Mouse (Mus musculus) kidney, embryonic 15.5 days (tissue): ENCODE results near the gene Gm10447. TPM values are rescaled to one million over a fixed set of nuclear protein-coding genes. Genes with fewer than 3 reads are reported as not detected.

Experiments used
- ATAC-seq: fragments of 200-750 bp; cut with Nextera tagmentation; replicated peaks from 2 replicates; pipeline ENCODE4 v1.8.0; 2017; ENCODE audit warnings: moderate TSS enrichment; ENCODE audit not compliant: low FRiP score
- H3K27ac ChIP-seq: fragments of 300-500 bp; sonication (generic); 2 replicates; pipeline ENCODE4 v1.5.1; 2015; ENCODE audit warnings: mild to moderate bottlenecking, inconsistent platforms
- H3K27me3 ChIP-seq: fragments of 300-500 bp; sonication (generic); 2 replicates; pipeline ENCODE4 v1.6.1; 2015; ENCODE audit warnings: inconsistent platforms
- H3K36me3 ChIP-seq: fragments of 300-500 bp; sonication (generic); 2 replicates; pipeline ENCODE4 v1.6.1; 2015; ENCODE audit warnings: inconsistent platforms
- H3K4me1 ChIP-seq: fragments of 300-500 bp; sonication (generic); 2 replicates; pipeline ENCODE4 v1.6.1; 2015; ENCODE audit warnings: inconsistent platforms
- H3K4me2 ChIP-seq: fragments of 300-500 bp; sonication (generic); 2 replicates; pipeline ENCODE4 v1.6.1; 2015; ENCODE audit warnings: moderate library complexity, mild to moderate bottlenecking, inconsistent platforms
- H3K4me3 ChIP-seq: fragments of 300-500 bp; sonication (generic); replicated peaks from 2 replicates; pipeline ENCODE4 v1.5.1; 2015; ENCODE audit warnings: mild to moderate bottlenecking, inconsistent platforms
- H3K9ac ChIP-seq: fragments of 300-500 bp; sonication (generic); 2 replicates; pipeline ENCODE4 v1.6.1; 2015; ENCODE audit warnings: mild to moderate bottlenecking, inconsistent platforms
- H3K9me3 ChIP-seq: fragments of 300-500 bp; sonication (generic); replicated peaks from 2 replicates; pipeline ENCODE4 v1.6.1; 2016; ENCODE audit warnings: inconsistent platforms
- WGBS: fragments of 180-500 bp; shearing (Covaris S2); methylation state at CpG from one replicate; pipeline ENCODE4 v1.1.7; 2015; ENCODE audit warnings: mixed read lengths; 5-methylcytosine and 5-hydroxymethylcytosine counted together
- polyA plus RNA-seq: library from polyadenylated mRNA; unstranded; fragments of >200 nt; fragmentation: Nextera tagmentation; extraction: Ambion mirVana; gene quantifications from 2 replicates; pipeline ENCODE4 v1.2.1, GENCODE M21; 2015

Gene Gm10447
- polyA plus RNA-seq, 1 experiment from 2014 or later, result not detected

GRCm38 (mm10) chr11:53489007-53489406 lies 32.1 kb upstream of the Gm10447 start:
- 96% methylated on average over 5 of the region's 5 CpGs for WGBS
- Histone ChIP-seq H3K4me3 (no peak overlapping the region), H3K4me1 (peaks cover 21% of the 10 kb centered on the region), H3K9ac (no peak overlapping the region), H3K36me3 (no peaks in the 10 kb centered on the region), H3K9me3 (no peaks in the 10 kb centered on the region), H3K4me2 (no peak overlapping the region), H3K27me3 (peaks cover 22% of the 10 kb centered on the region; the same call in 1 of the 2 replicates), H3K27ac (no peak overlapping the region)
- no peak for ATAC-seq

- Histone ChIP-seq H3K9ac (no peak overlapping the region), H3K9me3 (no peaks in the 10 kb centered on the region), H3K27me3 (peaks cover 30% of the 10 kb centered on the region), H3K36me3 (no peaks in the 10 kb centered on the region), H3K27ac (no peak overlapping the region), H3K4me3 (peak overlapping the region; percentile 30), H3K4me2 (peak overlapping the region; percentile 61), H3K4me1 (peaks cover 15% of the 10 kb centered on the region)
- WGBS, result 8% methylated on average over 27 of the region's 27 CpGs
- peak; percentile 86 for ATAC-seq
These were observed 30.1 kb upstream of the Gm10447 start for GRCm38 (mm10) chr11:53486822-53487594.

GRCm38 (mm10) chr11:53486351-53486750 lies 29.4 kb upstream of the Gm10447 start:
- Histone ChIP-seq H3K9ac (no peak overlapping the region), H3K4me2 (peak overlapping the region; percentile 61), H3K9me3 (no peaks in the 10 kb centered on the region), H3K36me3 (no peaks in the 10 kb centered on the region), H3K27me3 (peaks cover 37% of the 10 kb centered on the region), H3K27ac (no peak overlapping the region), H3K4me1 (peaks cover 12% of the 10 kb centered on the region), H3K4me3 (no peak overlapping the region)
- WGBS, result 67% methylated on average over 3 of the region's 3 CpGs
- ATAC-seq, result 0 out of 2 replicates have a peak, but pooled peaks have one; percentile 20

GRCm38 (mm10) chr11:53485719-53486118 lies 28.8 kb upstream of the Gm10447 start:
- H3K4me3 ChIP-seq, result no peak overlapping the region
- peaks cover 12% of the 10 kb centered on the region for H3K4me1 ChIP-seq
- no peak for ATAC-seq
- H3K9me3 ChIP-seq, result no peaks in the 10 kb centered on the region
- 44% methylated on average over 3 of the region's 3 CpGs for WGBS
- H3K4me2 ChIP-seq, result no peak overlapping the region
- H3K9ac ChIP-seq, result no peak overlapping the region
- H3K36me3 ChIP-seq, result no peaks in the 10 kb centered on the region
- peaks cover 43% of the 10 kb centered on the region for H3K27me3 ChIP-seq
- no peak overlapping the region for H3K27ac ChIP-seq

DNA sequence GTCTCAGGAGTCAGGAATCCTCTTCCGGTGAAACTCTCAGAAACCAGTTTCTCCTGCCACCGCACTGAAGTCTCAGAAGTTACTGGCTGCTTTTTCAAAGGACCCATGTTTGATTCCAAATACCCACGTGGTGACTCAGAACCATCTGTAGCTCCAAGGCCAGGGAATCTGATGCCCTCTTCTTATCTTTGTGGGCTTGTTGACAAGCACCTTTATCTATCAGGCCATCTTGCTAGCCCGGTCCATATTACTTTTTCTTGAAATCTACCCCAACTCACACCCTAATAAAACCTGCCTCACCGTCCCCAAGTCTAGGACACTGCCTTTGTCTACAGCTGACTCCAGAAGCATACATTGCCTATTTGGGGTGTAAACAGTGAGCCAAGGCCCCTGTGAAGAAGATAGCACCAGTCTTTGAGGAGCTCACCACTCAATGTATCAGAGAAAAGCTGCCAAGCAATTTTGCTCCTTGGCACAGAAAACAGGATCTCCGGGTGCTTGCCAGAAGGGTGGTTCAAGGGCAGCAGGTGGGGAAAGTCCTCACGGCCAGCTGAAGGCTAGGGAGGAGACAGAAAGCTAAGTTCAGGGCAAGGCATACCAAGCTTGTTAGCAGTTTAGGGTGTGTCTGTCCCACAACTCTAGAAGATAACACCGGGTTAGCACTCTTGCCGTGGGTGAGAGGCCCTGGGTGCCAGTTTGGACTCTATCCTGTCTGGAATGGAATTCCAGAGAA lies 26.4 kb upstream of the Gm10447 start:
- Histone ChIP-seq H3K4me2 (no peak overlapping the region), H3K4me3 (no peak overlapping the region), H3K27ac (no peak overlapping the region), H3K9ac (no peak overlapping the region), H3K36me3 (no peaks in the 10 kb centered on the region), H3K9me3 (0 out of 2 replicates have a peak, but pooled peaks cover 5% of the 10 kb centered on the region), H3K27me3 (peaks cover 67% of the 10 kb centered on the region), H3K4me1 (peaks cover 30% of the 10 kb centered on the region)
- 69% methylated on average over 9 of the region's 9 CpGs for WGBS
- ATAC-seq, result no peak

GRCm38 (mm10) chr11:53481088-53481730 lies 24.3 kb upstream of the Gm10447 start:
- H3K27me3 ChIP-seq, result peaks cover 73% of the 10 kb centered on the region
- H3K9me3 ChIP-seq, result 0 out of 2 replicates have a peak, but pooled peaks cover 5% of the 10 kb centered on the region
- WGBS, result 73% methylated on average over 4 of the region's 4 CpGs
- no peak overlapping the region for H3K4me2 ChIP-seq
- no peaks in the 10 kb centered on the region for H3K36me3 ChIP-seq
- no peak overlapping the region for H3K9ac ChIP-seq
- no peak overlapping the region for H3K4me3 ChIP-seq
- peaks cover 18% of the 10 kb centered on the region for H3K4me1 ChIP-seq
- no peak overlapping the region for H3K27ac ChIP-seq
- ATAC-seq, result no peak

DNA sequence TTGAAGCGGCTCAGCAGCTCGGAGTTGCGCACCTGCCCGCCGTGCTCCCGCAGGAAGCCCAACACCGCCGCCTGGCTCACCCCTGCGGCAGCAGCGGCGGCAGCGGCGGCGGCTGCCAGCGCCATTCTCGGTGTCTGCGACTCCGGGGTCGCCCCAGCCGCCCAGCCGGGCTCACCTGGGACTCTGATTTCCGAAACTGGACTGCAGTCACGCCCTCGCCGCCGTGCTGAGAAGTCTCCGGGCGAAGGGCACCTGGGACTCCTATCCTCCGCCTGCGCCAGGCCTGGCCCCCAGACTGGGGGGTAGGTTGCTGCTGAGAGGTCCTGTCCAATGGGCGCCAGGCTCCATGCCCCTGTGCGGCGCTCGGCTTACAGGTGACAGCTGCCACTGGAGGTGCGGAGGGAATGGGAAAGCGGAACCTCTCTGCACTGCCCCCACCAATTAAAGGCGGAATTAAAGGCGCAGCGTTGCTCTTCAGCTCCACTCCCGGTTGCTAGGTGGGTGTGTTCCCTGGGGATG lies 22.9 kb upstream of the Gm10447 start, which contains the start of the genes Gm9945 and Sowaha:
TSS of gene Gm9945 (plus strand) at position 384 of the 519 bp plus-strand sequence.
TSS of gene Sowaha (minus strand) at position 492 of the 519 bp plus-strand sequence.
- Histone ChIP-seq H3K4me1 (peaks cover 21% of the 10 kb centered on the region), H3K27me3 (peaks cover 80% of the 10 kb centered on the region), H3K9ac (peak within 1 kb of the TSS; percentile 24; the same call in 1 of the 2 replicates), H3K27ac (no peak within 1 kb of the TSS), H3K4me3 (peak within 1 kb of the TSS; percentile 46), H3K4me2 (peak within 1 kb of the TSS; percentile 78), H3K36me3 (no peaks in the 10 kb centered on the region), H3K9me3 (0 out of 2 replicates have a peak, but pooled peaks cover 5% of the 10 kb centered on the region)
- ATAC-seq, result peak; percentile 37; the same call in 1 of the 2 replicates
- 3% methylated on average over 40 of the region's 40 CpGs for WGBS

GRCm38 (mm10) chr11:53479171-53479782 lies 22.4 kb upstream of the Gm10447 start:
- Histone ChIP-seq H3K9me3 (0 out of 2 replicates have a peak, but pooled peaks cover 5% of the 10 kb centered on the region), H3K36me3 (no peaks in the 10 kb centered on the region), H3K4me1 (peaks cover 21% of the 10 kb centered on the region), H3K27me3 (peaks cover 85% of the 10 kb centered on the region), H3K4me2 (peak overlapping the region; percentile 78), H3K27ac (no peak overlapping the region), H3K9ac (peak overlapping the region; percentile 24; the same call in 1 of the 2 replicates), H3K4me3 (peak overlapping the region; percentile 46)
- under 1% methylated on average over 49 of the region's 62 CpGs for WGBS
- peak; percentile 23; the same call in 1 of the 2 replicates for ATAC-seq

- H3K9ac ChIP-seq, result peak overlapping the region; percentile 24; the same call in 1 of the 2 replicates
- H3K9me3 ChIP-seq, result 0 out of 2 replicates have a peak, but pooled peaks cover 5% of the 10 kb centered on the region
- H3K4me1 ChIP-seq, result peaks cover 21% of the 10 kb centered on the region
- WGBS, result 4% methylated on average over 79 of the region's 79 CpGs
- H3K4me3 ChIP-seq, result peak overlapping the region; percentile 46
- no peak overlapping the region for H3K27ac ChIP-seq
- H3K36me3 ChIP-seq, result no peaks in the 10 kb centered on the region
- peak; percentile 63 for ATAC-seq
- peaks cover 92% of the 10 kb centered on the region for H3K27me3 ChIP-seq
- H3K4me2 ChIP-seq, result peak overlapping the region; percentile 78
These were observed 21.7 kb upstream of the Gm10447 start for GRCm38 (mm10) chr11:53478383-53479170.

DNA sequence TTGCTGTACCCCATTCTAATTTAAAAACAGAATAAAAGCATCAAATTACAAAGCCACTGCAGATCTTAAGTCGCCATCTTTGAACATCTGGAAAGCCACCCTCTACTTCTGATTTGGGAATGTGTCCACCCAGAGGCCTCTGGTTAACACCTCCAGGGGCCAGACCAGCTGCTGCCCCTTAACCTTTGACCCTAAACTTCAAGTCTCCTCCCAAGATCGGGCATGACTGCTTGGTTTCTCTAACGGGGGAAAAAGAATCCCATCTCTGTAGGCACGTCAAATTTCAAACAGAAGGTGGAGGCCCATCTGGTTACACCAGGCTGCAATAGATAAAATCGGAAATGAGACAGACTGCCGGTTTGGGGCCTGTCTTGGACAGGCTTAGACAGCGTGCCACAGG lies 20.9 kb upstream of the Gm10447 start:
- Histone ChIP-seq H3K36me3 (no peaks in the 10 kb centered on the region), H3K27ac (no peak overlapping the region), H3K4me2 (no peak overlapping the region), H3K4me1 (peaks cover 21% of the 10 kb centered on the region), H3K9me3 (0 out of 2 replicates have a peak, but pooled peaks cover 5% of the 10 kb centered on the region), H3K4me3 (0 out of 2 replicates have a peak overlapping the region, but pooled peaks have one; percentile 46), H3K9ac (no peak overlapping the region), H3K27me3 (peaks cover 93% of the 10 kb centered on the region)
- ATAC-seq, result no peak
- WGBS, result 39% methylated on average over 7 of the region's 7 CpGs
